Mouse (Mus musculus): Measurements from ENCODE around the gene Mecr.
"Not testable (repeated sequence)": the region's sequence is repeated elsewhere in the genome, so short reads cannot be mapped to it uniquely, and the experiment has no call there.

Gene Mecr

DNA sequence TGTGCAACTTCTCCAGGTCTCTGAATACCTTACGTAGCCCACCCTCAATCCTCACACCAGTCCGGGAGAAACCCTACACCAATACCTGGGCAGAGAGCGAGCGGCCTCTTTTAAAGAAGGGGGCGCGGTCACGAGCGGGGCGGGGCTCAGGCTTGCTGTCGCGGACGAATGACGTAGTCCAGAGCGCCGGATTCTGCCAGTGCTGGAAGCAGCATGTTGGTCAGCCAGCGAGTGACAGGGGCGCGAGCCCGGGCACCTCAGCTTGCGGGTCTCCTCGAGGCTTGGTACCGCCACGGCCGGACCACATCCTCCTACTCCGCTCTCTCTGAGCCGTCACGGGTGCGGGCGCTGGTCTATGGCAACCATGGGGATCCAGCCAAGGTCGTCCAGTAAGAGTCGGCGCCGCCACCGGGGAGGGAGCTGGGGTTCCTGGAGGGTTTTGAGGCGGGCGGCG is at the start of gene Mecr:
Gene Mecr (plus strand): TSS at position 181 of the 454 bp plus-strand sequence.
- peak; percentile 94 for DNase-seq (ENCODE audit: low spot score)

DNA sequence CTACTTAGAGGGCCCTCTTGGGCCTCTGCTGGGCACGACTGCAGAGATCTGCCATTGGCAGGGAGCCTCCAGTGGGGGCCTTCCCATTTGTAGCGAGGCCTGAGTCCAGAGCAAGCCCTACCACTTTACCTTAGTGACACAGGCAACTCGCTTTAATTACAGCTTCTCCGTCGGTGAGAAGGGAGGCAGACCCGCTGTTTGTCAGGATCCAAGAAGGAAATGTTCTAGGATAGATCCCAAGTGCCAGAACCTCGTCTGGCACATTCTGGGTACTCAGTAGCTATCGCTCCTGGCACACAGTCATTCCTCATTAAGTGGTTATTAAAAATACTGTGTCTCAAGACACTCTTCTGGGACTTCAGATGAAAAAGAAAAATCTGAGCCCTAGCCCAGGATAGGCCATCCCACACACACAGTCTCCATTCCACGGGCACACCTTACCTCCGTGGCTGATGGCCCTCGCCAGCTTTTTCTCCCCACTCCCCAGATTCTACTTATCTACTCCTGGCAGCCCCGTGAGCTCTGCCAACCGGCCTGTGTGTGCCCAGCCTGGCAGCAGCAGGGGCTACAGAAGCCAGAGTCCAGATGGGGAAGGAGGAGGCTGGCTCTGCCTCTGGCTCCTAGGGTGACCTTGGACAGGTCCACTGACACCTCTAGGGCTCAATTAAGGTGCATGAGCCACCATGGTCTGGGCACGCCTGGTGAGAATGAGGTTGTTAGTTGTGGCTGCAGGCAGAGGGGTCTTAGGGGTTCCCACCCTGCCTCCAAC is 46.8 kb upstream of the Mecr start:
- DNase-seq (ENCODE audit: low spot score): no peak

DNA sequence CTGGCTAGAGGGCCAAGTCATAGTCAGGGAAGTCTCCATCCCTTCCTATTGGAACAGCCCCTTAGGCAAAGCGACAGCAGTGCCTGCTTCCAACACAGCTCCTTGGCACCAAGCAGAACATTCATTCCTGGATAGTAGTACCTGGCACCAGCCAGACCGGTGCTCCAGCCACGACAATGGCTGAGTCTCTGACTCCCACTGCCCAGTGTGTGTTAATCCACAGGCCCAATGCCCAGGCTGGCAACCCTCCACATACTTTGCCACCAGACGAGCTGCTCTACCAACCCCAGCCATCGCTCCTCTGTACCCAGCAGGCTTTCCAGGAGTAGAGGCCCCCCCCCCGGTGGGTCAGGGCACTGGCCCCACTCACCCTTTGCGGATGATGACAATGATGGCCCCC is 45.8 kb upstream of the Mecr start:
- no peak for DNase-seq (ENCODE audit: low spot score)

DNA sequence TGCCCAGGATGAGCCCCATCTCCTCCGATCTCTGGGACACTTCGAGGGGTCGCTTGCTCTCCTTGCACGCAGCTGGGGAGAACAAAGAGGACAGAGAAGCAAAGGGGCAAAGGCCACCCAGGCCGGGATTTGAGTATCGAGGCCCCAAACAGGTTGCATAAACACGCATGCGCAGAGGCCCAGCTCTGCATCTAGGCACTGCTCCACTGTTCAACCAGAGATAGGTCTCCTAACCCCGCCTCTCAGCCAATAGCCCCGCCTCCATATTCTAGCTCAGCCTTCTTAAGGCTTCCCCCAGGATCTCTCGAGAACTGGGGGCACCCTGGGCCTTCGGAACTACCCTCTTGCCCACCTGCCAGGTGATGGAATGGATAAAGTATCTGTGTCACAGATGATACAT is 45.4 kb upstream of the Mecr start:
- peak; percentile 39 for DNase-seq (ENCODE audit: low spot score)

- no peak for DNase-seq (ENCODE audit: low spot score)
Observed at GRCm38 (mm10) chr4:131798968-131799367, 44.3 kb upstream of the Mecr start.

- DNase-seq (ENCODE audit: low spot score): no peak
Observed at GRCm38 (mm10) chr4:131803846-131804245, 39.4 kb upstream of the Mecr start.

- DNase-seq (ENCODE audit: low spot score): not testable (repeated sequence)
Observed at GRCm38 (mm10) chr4:131804732-131805131, 38.5 kb upstream of the Mecr start.

DNA sequence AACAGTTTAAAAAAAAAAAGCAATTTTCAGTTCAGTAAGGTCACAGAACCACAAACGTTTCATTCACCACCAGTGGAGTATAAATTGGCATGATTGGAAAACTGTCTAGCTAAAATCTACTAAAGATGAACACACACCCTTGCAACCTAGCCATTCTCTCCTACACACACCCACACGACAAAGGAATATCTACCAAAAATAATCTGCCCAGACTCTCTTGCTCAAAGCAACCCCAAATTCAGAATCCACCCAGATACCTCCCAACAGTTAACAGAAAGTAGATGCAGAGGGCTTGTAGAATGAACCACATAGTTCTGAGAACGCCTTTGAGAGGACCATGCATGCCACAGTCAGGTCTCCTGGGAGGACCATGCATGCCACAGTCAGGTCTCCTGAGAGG is 38.0 kb upstream of the Mecr start:
- DNase-seq (ENCODE audit: low spot score): no peak

DNA sequence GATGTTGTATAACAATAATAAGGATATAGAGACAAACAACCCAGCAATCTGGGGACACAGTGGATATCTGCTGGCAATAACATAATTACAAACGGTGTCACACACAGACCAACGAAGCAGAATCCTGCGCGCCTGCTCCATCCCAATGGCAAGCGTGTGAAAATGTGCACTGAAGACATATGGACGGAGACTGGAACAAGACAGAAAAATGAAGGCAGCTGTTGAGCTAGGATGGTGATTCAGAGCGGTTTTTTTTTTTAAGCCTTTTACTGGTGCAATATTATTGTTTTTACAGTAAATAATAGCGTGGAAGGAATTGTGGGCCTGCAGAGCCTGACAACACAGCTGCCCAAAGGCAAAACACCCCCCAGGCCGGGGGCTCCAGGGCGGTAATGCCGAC is 30.8 kb upstream of the Mecr start:
- DNase-seq (ENCODE audit: low spot score): no peak

- DNase-seq (ENCODE audit: low spot score): no peak
Observed at GRCm38 (mm10) chr4:131813798-131814197, 29.5 kb upstream of the Mecr start.

- no peak for DNase-seq (ENCODE audit: low spot score)
Observed at GRCm38 (mm10) chr4:131814869-131815268, 28.4 kb upstream of the Mecr start.

GRCm38 (mm10) chr4:131815774-131816173 is 27.5 kb upstream of the Mecr start:
- no peak for DNase-seq (ENCODE audit: low spot score)

DNA sequence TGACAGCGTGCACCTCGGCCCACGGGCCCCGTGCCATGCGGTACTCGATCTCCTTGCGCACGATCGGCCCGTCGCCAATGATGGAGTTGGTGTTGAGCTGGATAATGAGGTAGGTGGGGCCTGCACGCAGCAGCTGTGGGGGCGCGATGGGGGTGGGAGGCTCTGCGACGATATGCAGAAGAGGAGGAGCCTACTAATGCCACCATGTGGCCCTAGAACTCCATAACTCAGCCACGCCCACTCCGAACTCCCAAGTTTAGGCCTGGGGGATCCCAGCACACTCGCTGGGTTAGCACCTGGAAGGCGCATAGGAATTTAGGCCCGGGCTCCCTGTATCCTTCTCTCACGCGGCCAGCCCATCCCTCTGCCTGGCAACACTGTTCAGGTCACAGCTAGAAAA is 24.3 kb upstream of the Mecr start:
- DNase-seq (ENCODE audit: low spot score): no peak

DNA sequence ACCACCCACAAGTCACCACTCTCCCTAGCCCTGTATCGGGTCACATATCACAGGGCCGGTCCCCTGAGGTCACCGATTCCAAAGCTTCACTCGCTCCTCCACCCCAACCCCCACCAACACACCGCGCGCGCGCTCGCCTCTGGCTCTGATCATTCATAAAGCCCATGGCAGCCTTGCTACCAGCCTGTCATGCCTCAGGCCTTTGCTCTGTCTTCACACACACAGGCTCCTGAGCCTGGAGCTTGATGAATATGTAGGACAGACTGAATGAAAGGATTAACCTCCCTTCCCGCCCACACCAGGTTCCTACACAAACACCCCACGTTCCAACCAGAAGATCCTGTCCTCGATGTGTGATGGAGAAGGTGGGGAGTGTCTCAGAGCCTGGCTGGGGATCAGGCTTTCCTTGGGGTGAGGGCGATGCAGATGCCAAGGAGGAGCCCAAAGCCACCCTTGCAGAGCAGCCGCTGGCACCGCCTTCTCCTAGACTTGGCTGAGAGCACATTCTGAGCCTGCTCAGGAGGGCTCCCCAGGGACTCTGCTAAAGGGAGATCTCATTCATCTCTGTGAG is 22.0 kb upstream of the Mecr start:
- no peak for DNase-seq (ENCODE audit: low spot score)

DNA sequence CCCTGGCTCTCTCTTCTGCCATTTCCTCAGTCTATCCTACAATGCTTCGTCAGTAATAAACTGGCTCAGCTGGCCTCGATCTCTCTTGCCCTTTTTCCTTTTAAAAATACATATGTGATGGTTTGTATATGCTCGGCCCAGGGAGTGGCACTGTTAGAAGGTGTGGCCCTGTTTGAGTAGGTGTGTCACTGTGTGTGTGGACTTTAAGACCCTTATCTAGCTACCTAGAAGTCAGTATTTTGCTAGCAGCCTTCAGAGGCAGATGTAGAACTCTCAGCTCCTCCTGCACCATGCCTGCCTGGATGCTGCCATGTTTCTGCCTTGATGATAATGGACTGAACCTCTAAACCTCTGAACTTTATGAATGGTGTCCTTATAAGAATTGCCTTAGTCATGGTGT is 20.7 kb upstream of the Mecr start:
- no peak for DNase-seq (ENCODE audit: low spot score)

GRCm38 (mm10) chr4:131824939-131825338 is 18.3 kb upstream of the Mecr start:
- DNase-seq (ENCODE audit: low spot score): no peak

GRCm38 (mm10) chr4:131825830-131826229 is 17.4 kb upstream of the Mecr start:
- no peak for DNase-seq (ENCODE audit: low spot score)

DNA sequence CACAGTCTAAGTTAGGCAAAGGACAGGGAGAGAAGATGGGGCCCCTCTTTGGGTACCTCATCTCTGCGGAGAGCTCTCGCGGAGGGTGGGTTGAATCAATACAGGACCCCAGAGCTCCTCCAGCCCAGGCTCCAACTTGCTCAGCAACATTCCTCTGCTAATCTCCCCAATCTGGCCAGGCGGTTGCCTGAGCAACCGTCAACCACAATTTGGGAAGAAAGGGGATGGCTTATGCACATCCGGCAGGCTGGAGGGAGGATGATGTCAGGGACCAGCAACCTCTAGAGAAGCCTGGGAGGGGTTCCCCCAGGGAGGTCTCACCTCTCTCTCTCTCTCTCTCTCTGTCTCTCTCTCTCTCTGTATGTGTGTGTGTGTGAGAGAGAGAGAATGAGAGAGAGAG is 16.4 kb upstream of the Mecr start:
- no peak for DNase-seq (ENCODE audit: low spot score)

GRCm38 (mm10) chr4:131829123-131829522 is 14.1 kb upstream of the Mecr start:
- no peak for DNase-seq (ENCODE audit: low spot score)

DNA sequence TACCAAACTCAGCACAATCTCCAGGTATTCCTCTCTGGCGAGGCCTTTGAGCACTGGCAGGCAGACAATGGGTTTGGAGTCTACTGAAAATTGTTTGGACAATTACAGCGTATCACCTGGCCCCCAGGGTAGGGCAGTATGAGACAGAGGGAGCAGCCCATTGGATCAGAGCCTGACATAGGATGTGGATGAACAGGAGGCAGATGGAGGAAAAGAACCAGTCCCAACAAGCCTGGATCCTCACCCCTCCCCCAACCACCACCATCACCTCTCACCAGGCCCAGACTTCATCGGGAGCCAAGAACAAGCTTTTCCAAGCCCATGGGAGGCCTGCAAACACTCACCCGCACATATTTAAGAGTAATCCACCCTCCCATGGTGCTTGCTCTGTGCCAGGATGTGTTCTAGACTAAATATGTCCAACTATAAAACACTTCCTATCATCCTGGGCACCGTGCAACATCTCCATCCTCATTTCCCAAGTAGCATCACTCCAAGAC is 11.7 kb upstream of the Mecr start:
- DNase-seq (ENCODE audit: low spot score): no peak

GRCm38 (mm10) chr4:131832759-131833407 is 10.4 kb upstream of the Mecr start:
- DNase-seq (ENCODE audit: low spot score): no peak

DNA sequence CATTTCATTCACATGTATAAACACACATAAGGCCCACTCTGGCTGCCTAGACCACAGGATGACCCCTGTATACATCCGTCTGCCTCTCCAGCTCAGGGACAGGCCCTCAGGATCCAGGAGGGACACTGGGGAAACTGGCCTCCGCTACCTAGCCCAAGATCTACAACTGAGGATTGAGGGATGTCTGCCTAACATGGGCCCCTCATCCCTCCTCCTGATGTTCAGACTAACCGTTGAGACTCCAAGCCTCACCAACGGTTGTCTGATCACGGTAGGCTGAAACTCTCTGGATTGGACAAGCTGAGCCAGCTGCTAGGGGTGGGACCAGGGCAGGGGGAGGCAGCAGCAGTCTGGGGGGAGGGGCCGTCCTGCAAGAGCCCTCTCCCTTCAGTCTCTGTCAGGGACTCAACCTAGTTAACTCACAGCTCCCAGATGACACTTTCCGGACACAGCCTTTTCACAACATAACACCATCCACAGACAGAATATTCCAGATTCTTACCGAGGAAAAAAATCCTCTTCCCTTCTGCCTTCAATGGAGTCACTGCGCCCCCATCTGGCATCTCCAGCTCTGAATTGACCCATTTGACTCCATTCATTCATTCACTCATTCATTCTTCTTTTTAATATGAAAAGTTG is 9.2 kb upstream of the Mecr start:
- no peak for DNase-seq (ENCODE audit: low spot score)
